Mouse (Mus musculus): ENCODE data around the gene Mamdc2. TPM values are rescaled to one million over a fixed set of nuclear protein-coding genes. Genes with fewer than 3 reads are reported as not detected.

Gene Mamdc2
- total RNA-seq, 1 experiment from 2014 or later: 1.3 TPM

GRCm38 (mm10) chr19:23273355-23274053 is 174.7 kb downstream of the Mamdc2 start, which contains the start of gene Smc5:
Gene Smc5 (minus strand): TSS chr19:23273897.
- DNase-seq: peak; percentile 96

DNA sequence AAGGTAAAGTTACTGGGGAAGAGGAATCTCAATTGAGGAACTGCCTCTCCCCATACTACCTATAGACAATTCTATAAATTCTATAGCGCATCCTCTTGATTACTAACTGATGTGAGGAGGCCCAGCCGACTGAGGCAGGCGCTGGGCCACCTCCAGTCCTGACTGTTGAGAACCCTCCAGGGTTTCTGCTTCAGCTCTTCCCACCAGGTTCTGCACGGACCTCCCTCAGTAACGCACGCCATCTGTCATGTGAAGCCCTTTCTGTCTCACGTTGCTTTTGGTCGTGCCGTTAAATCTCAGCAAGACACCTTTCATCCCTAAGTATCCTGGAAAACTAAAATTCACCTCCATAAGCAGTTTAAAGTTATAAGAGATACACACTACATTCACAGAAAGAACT is 191.5 kb downstream of the Mamdc2 start:
- DNase-seq: no peak

Other genes starting within 250 kb of the Mamdc2 start
- 31.2 and 35.6 TPM in 2 replicates for gene Smc5, start 174.5 kb downstream of the Mamdc2 start, total RNA-seq (2021)
- gene 1700028P14Rik, start 204.4 kb upstream of the Mamdc2 start, total RNA-seq (2021): 0.49 TPM in 1 of 2 replicates, not detected in the other
- gene Ptar1, start 239.0 kb upstream of the Mamdc2 start, total RNA-seq (2021): 20.2 and 29.8 TPM in 2 replicates

Data from adrenal gland, postnatal 25 days (tissue).